Mouse (Mus musculus): Measurements from ENCODE around the gene Olfr524. TPM values are rescaled to one million over a fixed set of nuclear protein-coding genes. Genes with fewer than 3 reads are reported as not detected.

Olfr524 gene
- polyA plus RNA-seq, 1 experiment from 2014 or later = not detected

- 87% methylated on average over 3 of the region's 3 CpGs for WGBS
- no peak overlapping the region for H3K4me2 ChIP-seq
- H3K4me1 ChIP-seq = no peaks in the 10 kb centered on the region
- no peak overlapping the region for H3K4me3 ChIP-seq
- 0 out of 2 replicates have a peak, but pooled peaks cover 3% of the 10 kb centered on the region for H3K27me3 ChIP-seq
- no peaks in the 10 kb centered on the region for H3K9me3 ChIP-seq (replicated peaks)
- no peak for ATAC-seq
- no peak overlapping the region for H3K27ac ChIP-seq
- no peak overlapping the region for H3K9ac ChIP-seq
- no peaks in the 10 kb centered on the region for H3K36me3 ChIP-seq (ENCODE audit: poor library complexity, severe bottlenecking)
These were observed 1.1 kb upstream of the Olfr524 start for GRCm38 (mm10) chr7:140206904-140207303.

GRCm38 (mm10) chr7:140201090-140201489 lies 4.7 kb downstream of the Olfr524 start:
- Histone ChIP-seq H3K27me3 (no peaks in the 10 kb centered on the region), H3K36me3 (ENCODE audit: poor library complexity, severe bottlenecking) (no peaks in the 10 kb centered on the region), H3K4me3 (no peak overlapping the region), H3K4me1 (no peaks in the 10 kb centered on the region), H3K4me2 (no peak overlapping the region), H3K9ac (no peak overlapping the region), H3K9me3 (replicated peaks) (no peaks in the 10 kb centered on the region), H3K27ac (no peak overlapping the region)
- WGBS = 90% methylated on average over 4 of the region's 4 CpGs
- no peak for ATAC-seq

- Histone ChIP-seq H3K4me2 (no peak overlapping the region), H3K9me3 (replicated peaks) (no peaks in the 10 kb centered on the region), H3K4me3 (no peak overlapping the region), H3K36me3 (ENCODE audit: poor library complexity, severe bottlenecking) (no peaks in the 10 kb centered on the region), H3K4me1 (no peaks in the 10 kb centered on the region), H3K27me3 (no peaks in the 10 kb centered on the region), H3K9ac (no peak overlapping the region), H3K27ac (no peak overlapping the region)
- 86% methylated on average over 8 of the region's 8 CpGs for WGBS
- ATAC-seq = no peak
These were observed 9.8 kb downstream of the Olfr524 start for GRCm38 (mm10) chr7:140196002-140196401.

GRCm38 (mm10) chr7:140194031-140194430 lies 11.7 kb downstream of the Olfr524 start:
- Histone ChIP-seq H3K9me3 (replicated peaks) (no peaks in the 10 kb centered on the region), H3K4me1 (no peaks in the 10 kb centered on the region), H3K9ac (no peak overlapping the region), H3K4me3 (no peak overlapping the region), H3K27ac (no peak overlapping the region), H3K36me3 (ENCODE audit: poor library complexity, severe bottlenecking) (no peaks in the 10 kb centered on the region), H3K4me2 (no peak overlapping the region), H3K27me3 (no peaks in the 10 kb centered on the region)
- no peak for ATAC-seq
- 92% methylated on average over 4 of the region's 4 CpGs for WGBS

GRCm38 (mm10) chr7:140192851-140193250 lies 12.9 kb downstream of the Olfr524 start:
- Histone ChIP-seq H3K4me1 (no peaks in the 10 kb centered on the region), H3K4me3 (no peak overlapping the region), H3K27ac (no peak overlapping the region), H3K4me2 (no peak overlapping the region), H3K36me3 (ENCODE audit: poor library complexity, severe bottlenecking) (no peaks in the 10 kb centered on the region), H3K27me3 (no peaks in the 10 kb centered on the region), H3K9me3 (replicated peaks) (no peaks in the 10 kb centered on the region), H3K9ac (no peak overlapping the region)
- ATAC-seq = no peak
- WGBS = 88% methylated on average over 2 of the region's 2 CpGs

- H3K4me3 ChIP-seq = no peak overlapping the region
- H3K27ac ChIP-seq = no peak overlapping the region
- H3K9ac ChIP-seq = no peak overlapping the region
- H3K4me1 ChIP-seq = no peaks in the 10 kb centered on the region
- H3K4me2 ChIP-seq = no peak overlapping the region
- ATAC-seq = no peak
- no peaks in the 10 kb centered on the region for H3K9me3 ChIP-seq (replicated peaks)
- no peaks in the 10 kb centered on the region for H3K36me3 ChIP-seq (ENCODE audit: poor library complexity, severe bottlenecking)
- WGBS = 51% methylated on average over 2 of the region's 2 CpGs
- H3K27me3 ChIP-seq = no peaks in the 10 kb centered on the region
These were observed 13.3 kb downstream of the Olfr524 start for GRCm38 (mm10) chr7:140192445-140192844.

- H3K27ac ChIP-seq = no peak overlapping the region
- no peaks in the 10 kb centered on the region for H3K36me3 ChIP-seq (ENCODE audit: poor library complexity, severe bottlenecking)
- no peak overlapping the region for H3K9ac ChIP-seq
- WGBS = 95% methylated on average over 1 of the region's 1 CpGs
- no peak for ATAC-seq
- no peaks in the 10 kb centered on the region for H3K4me1 ChIP-seq
- no peaks in the 10 kb centered on the region for H3K9me3 ChIP-seq (replicated peaks)
- H3K27me3 ChIP-seq = 0 out of 2 replicates have a peak, but pooled peaks cover 3% of the 10 kb centered on the region
- no peak overlapping the region for H3K4me2 ChIP-seq
- H3K4me3 ChIP-seq = no peak overlapping the region
These were observed 15.3 kb downstream of the Olfr524 start for GRCm38 (mm10) chr7:140190435-140190834.

- Histone ChIP-seq H3K9me3 (replicated peaks) (no peaks in the 10 kb centered on the region), H3K4me2 (no peak overlapping the region), H3K9ac (no peak overlapping the region), H3K27me3 (0 out of 2 replicates have a peak, but pooled peaks cover 3% of the 10 kb centered on the region), H3K4me3 (no peak overlapping the region), H3K4me1 (no peaks in the 10 kb centered on the region), H3K36me3 (ENCODE audit: poor library complexity, severe bottlenecking) (no peaks in the 10 kb centered on the region), H3K27ac (no peak overlapping the region)
- 64% methylated on average over 4 of the region's 4 CpGs for WGBS
- ATAC-seq = no peak
These were observed 17.1 kb downstream of the Olfr524 start for GRCm38 (mm10) chr7:140188391-140189328.

- no peak overlapping the region for H3K4me2 ChIP-seq
- 81% methylated on average over 7 of the region's 7 CpGs for WGBS
- H3K4me1 ChIP-seq = no peaks in the 10 kb centered on the region
- no peak overlapping the region for H3K9ac ChIP-seq
- no peaks in the 10 kb centered on the region for H3K36me3 ChIP-seq (ENCODE audit: poor library complexity, severe bottlenecking)
- ATAC-seq = no peak
- H3K27me3 ChIP-seq = 0 out of 2 replicates have a peak, but pooled peaks cover 3% of the 10 kb centered on the region
- H3K4me3 ChIP-seq = no peak overlapping the region
- no peak overlapping the region for H3K27ac ChIP-seq
- no peaks in the 10 kb centered on the region for H3K9me3 ChIP-seq (replicated peaks)
These were observed 17.9 kb downstream of the Olfr524 start for GRCm38 (mm10) chr7:140187721-140188390.

GRCm38 (mm10) chr7:140186646-140187620 lies 18.8 kb downstream of the Olfr524 start:
- no peak overlapping the region for H3K4me2 ChIP-seq
- no peak overlapping the region for H3K4me3 ChIP-seq
- no peak overlapping the region for H3K27ac ChIP-seq
- no peak overlapping the region for H3K9ac ChIP-seq
- H3K36me3 ChIP-seq (ENCODE audit: poor library complexity, severe bottlenecking) = no peaks in the 10 kb centered on the region
- H3K27me3 ChIP-seq = 0 out of 2 replicates have a peak, but pooled peaks cover 3% of the 10 kb centered on the region
- H3K4me1 ChIP-seq = no peaks in the 10 kb centered on the region
- H3K9me3 ChIP-seq (replicated peaks) = no peaks in the 10 kb centered on the region
- WGBS = 53% methylated on average over 18 of the region's 18 CpGs
- no peak for ATAC-seq

- ATAC-seq = no peak
- WGBS = 86% methylated on average over 4 of the region's 4 CpGs
- no peak overlapping the region for H3K4me3 ChIP-seq
These were observed 21.6 kb downstream of the Olfr524 start for GRCm38 (mm10) chr7:140184206-140184605.

More at GRCm38 (mm10) chr7:140184206-140184605, 21.6 kb downstream of the Olfr524 start:
- no peak overlapping the region for H3K27ac ChIP-seq
- H3K9ac ChIP-seq = no peak overlapping the region
- H3K27me3 ChIP-seq = 0 out of 2 replicates have a peak, but pooled peaks cover 3% of the 10 kb centered on the region
- H3K4me2 ChIP-seq = no peak overlapping the region
- H3K36me3 ChIP-seq (ENCODE audit: poor library complexity, severe bottlenecking) = no peaks in the 10 kb centered on the region
- no peaks in the 10 kb centered on the region for H3K4me1 ChIP-seq
- no peaks in the 10 kb centered on the region for H3K9me3 ChIP-seq (replicated peaks)
